Mouse (Mus musculus): ENCODE data around the gene Trmt2b.

DNA sequence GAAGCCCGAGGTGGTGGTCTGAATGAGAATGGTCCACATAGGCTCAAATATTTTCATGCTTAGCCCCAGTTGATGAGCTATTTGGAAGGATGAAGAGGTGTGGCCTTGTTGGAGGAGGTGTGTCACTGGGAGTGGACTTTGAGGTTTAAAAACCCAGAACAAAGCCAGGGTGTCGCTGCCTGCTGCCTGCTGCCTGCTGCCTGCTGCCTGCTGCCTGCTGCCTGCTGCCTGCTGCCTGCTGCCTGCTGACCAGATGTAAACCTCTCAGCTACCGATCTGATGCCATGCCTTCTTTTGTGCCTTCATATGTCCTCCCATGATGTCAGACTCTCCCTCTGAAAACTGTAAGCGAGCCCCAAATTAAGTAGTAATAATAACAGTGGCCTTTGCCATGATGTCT, 54.9 kb downstream of the Trmt2b start, which contains the start of gene Nox1:
- no peak for TF ChIP-seq MYOD1 (IDR thresholded peaks at IDR 0.05; ENCODE audit: control insufficient read depth in 1 of 3, insufficient read length in 2 of 3, low read depth in 2 of 3)
- TF ChIP-seq USF1 (IDR thresholded peaks at IDR 0.05; ENCODE audit: low read depth) = no peak
- no peak for TF ChIP-seq POLR2A (IDR thresholded peaks at IDR 0.05; ENCODE audit: insufficient read length, low read depth)

Data from myocyte (in vitro differentiated cells).